Comparison of ENCODE assay signal across 8 mouse cellular contexts in genomic region chr2:157287542-157287941, GRCm38 (mm10). TPM values are rescaled to one million over a fixed set of nuclear protein-coding genes. Genes with fewer than 3 reads are reported as not detected.
A peak's percentile ranks its signal among the peaks of the same experiment; 100 is the strongest.
DNase-seq lines count a peak whose midpoint lies in the region; ATAC-seq lines count a peak whose summit lies in the region.

No protein-coding gene starts in this region.

- H3K36me3 ChIP-seq in forebrain, embryonic 12.5 days (replicated peaks), result peaks cover 93% of the 10 kb centered on the region
- peaks cover 10% of the 10 kb centered on the region for H3K36me3 ChIP-seq in forebrain, embryonic 11.5 days (ENCODE audit: control insufficient read depth, insufficient read depth, low read length)

- H3K27me3 ChIP-seq in forebrain, embryonic 12.5 days, result no peaks in the 10 kb centered on the region
- H3K27me3 ChIP-seq in forebrain, embryonic 11.5 days (ENCODE audit: control insufficient read depth, insufficient read depth, low read length), result no peaks in the 10 kb centered on the region

- no peak overlapping the region for H3K4me2 ChIP-seq in forebrain, embryonic 12.5 days
- H3K4me2 ChIP-seq in forebrain, embryonic 11.5 days (ENCODE audit: low read depth, low read length, severe bottlenecking), result no peak overlapping the region

- 36% methylated on average over 3 of the region's 3 CpGs for WGBS in forebrain, embryonic 12.5 days
- WGBS in forebrain, embryonic 11.5 days, result 33% methylated on average over 3 of the region's 3 CpGs

- no peak overlapping the region for H3K9ac ChIP-seq in forebrain, embryonic 12.5 days
- no peak overlapping the region for H3K9ac ChIP-seq in forebrain, embryonic 11.5 days (ENCODE audit: low read length)

- 0 out of 2 replicates have a peak overlapping the region, but pooled peaks have one; percentile 16 for H3K27ac ChIP-seq in forebrain, embryonic 12.5 days
- no peak overlapping the region for H3K27ac ChIP-seq in forebrain, embryonic 11.5 days (ENCODE audit: low read depth, low read length)

- ATAC-seq in forebrain, embryonic 12.5 days (ENCODE audit: low FRiP score), result 0 out of 2 replicates have a peak, but pooled peaks have one; percentile 39
- ATAC-seq in forebrain, embryonic 11.5 days (replicated peaks; ENCODE audit: low FRiP score), result no peak
- ATAC-seq in erythroblast, adult 5-6 weeks (replicated peaks; ENCODE audit: low FRiP score, poor library complexity, severe bottlenecking), result peak; percentile 76

- peaks cover 4% of the 10 kb centered on the region; the same call in 1 of the 2 replicates for H3K4me1 ChIP-seq in forebrain, embryonic 12.5 days
- no peaks in the 10 kb centered on the region for H3K4me1 ChIP-seq in forebrain, embryonic 11.5 days (replicated peaks; ENCODE audit: control insufficient read depth, insufficient read depth, low read length)

- H3K9me3 ChIP-seq in forebrain, embryonic 12.5 days, result no peaks in the 10 kb centered on the region
- no peaks in the 10 kb centered on the region for H3K9me3 ChIP-seq in forebrain, embryonic 11.5 days (ENCODE audit: control insufficient read depth, low read length)

- DNase-seq in forebrain, embryonic 11.5 days (ENCODE audit: low spot score), result no peak
- DNase-seq in 416B (ENCODE audit: low read depth), result peak; percentile 67
- DNase-seq in adrenal gland, postnatal 14 days, result peak; percentile 39
- DNase-seq in kidney, postnatal 36 days, result peak; percentile 38 to 69
- DNase-seq in lung, postnatal 14 days, result peak; percentile 55
- peak; percentile 28 to 37 for DNase-seq in spleen, postnatal 36 days (ENCODE audit: low spot score in 2 of 2)

- H3K4me3 ChIP-seq in forebrain, embryonic 12.5 days (replicated peaks), result no peak overlapping the region
- H3K4me3 ChIP-seq in forebrain, embryonic 11.5 days (ENCODE audit: low read depth, low read length), result no peak overlapping the region

RNA-seq across cellular contexts. Expression of gene Mroh8, which starts 8.2 kb away (rescaled TPM):
- polyA plus RNA-seq in forebrain, embryonic 12.5 days (2016; fragmentation: Nextera tagmentation; extraction: Ambion mirVana), result 0.67 and 0.88 TPM in 2 replicates
- 0.48 and 1.1 TPM in 2 replicates for polyA plus RNA-seq in forebrain, embryonic 11.5 days (2014; fragmentation: Nextera tagmentation; extraction: Ambion mirVana)
- 0.23 TPM in 1 of 2 replicates, not detected in the other for total RNA-seq in adrenal gland, postnatal 14 days (2021)
- not detected in 2 replicates for total RNA-seq in erythroblast, adult 5-6 weeks (2015; ENCODE audit: low replicate concordance)
- not detected in 2 replicates for total RNA-seq in erythroblast, adult 5-6 weeks (2017; ENCODE audit: low replicate concordance)

RNA-seq across cellular contexts. Expression of gene Rpn2, which starts 8.7 kb away (rescaled TPM):
- 217 and 221 TPM in 2 replicates for polyA plus RNA-seq in forebrain, embryonic 12.5 days (2016; fragmentation: Nextera tagmentation; extraction: Ambion mirVana)
- 272 and 277 TPM in 2 replicates for polyA plus RNA-seq in forebrain, embryonic 11.5 days (2014; fragmentation: Nextera tagmentation; extraction: Ambion mirVana)
- 210 and 211 TPM in 2 replicates for total RNA-seq in adrenal gland, postnatal 14 days (2021)
- total RNA-seq in erythroblast, adult 5-6 weeks (2015; ENCODE audit: low replicate concordance), result 55.4 and 67.8 TPM in 2 replicates
- 51.6 and 53.3 TPM in 2 replicates for total RNA-seq in erythroblast, adult 5-6 weeks (2017; ENCODE audit: low replicate concordance)

RNA-seq across cellular contexts. Expression of gene Ghrh, which starts 59.8 kb away (rescaled TPM):
- 1.00 and 2.2 TPM in 2 replicates for polyA plus RNA-seq in forebrain, embryonic 12.5 days (2016; fragmentation: Nextera tagmentation; extraction: Ambion mirVana)
- polyA plus RNA-seq in forebrain, embryonic 11.5 days (2014; fragmentation: Nextera tagmentation; extraction: Ambion mirVana), result 0.83 and 1.5 TPM in 2 replicates
- not detected in 2 replicates for total RNA-seq in adrenal gland, postnatal 14 days (2021)
- total RNA-seq in erythroblast, adult 5-6 weeks (2015; ENCODE audit: low replicate concordance), result not detected in 2 replicates
- not detected in 2 replicates for total RNA-seq in erythroblast, adult 5-6 weeks (2017; ENCODE audit: low replicate concordance)
